Mouse (Mus musculus): ENCODE measurements around the gene Grsf1.

The Grsf1 gene

DNA sequence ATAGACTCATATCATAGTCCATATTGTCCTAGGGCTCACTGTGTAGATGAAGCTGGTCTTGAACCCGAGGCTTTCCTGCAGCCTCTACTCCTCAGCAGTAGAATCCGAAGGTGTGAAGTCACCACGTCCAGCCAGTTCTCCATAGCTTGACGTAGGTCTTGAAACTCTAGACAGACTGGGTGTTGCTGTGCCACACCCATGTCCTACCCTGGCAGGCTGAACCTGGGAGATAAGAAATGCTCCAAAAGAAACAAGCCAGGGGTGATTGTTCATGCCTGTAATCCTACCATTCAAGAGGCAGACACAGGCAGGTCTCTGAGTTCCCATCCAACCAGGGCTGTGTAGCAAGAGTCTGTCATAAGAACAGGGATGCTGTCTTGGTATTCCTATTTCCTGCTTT, 48.4 kb downstream of the Grsf1 start:
- no peak for DNase-seq

GRCm38 (mm10) chr5:88616988-88617387, 59.0 kb downstream of the Grsf1 start:
- DNase-seq, result no peak

GRCm38 (mm10) chr5:88614129-88614528, 61.8 kb downstream of the Grsf1 start:
- no peak for DNase-seq

Measured in cerebellum, adult 11-12 months (tissue).